Mouse (Mus musculus): ENCODE results near the gene Smtn.

The Smtn gene

GRCm38 (mm10) chr11:3527766-3528165, 12.6 kb downstream of the Smtn start:
- DNase-seq (ENCODE audit: low spot score in 2 of 2): no peak

GRCm38 (mm10) chr11:3526979-3527738, 13.3 kb downstream of the Smtn start:
- peak in 1 of 2 experiments; percentile 58 for DNase-seq (ENCODE audit: low spot score in 2 of 2)

- DNase-seq (ENCODE audit: low spot score in 2 of 2): no peak
Measured at GRCm38 (mm10) chr11:3526207-3526606, 14.2 kb downstream of the Smtn start.

GRCm38 (mm10) chr11:3525560-3525959, 14.9 kb downstream of the Smtn start:
- DNase-seq (ENCODE audit: low spot score in 2 of 2): no peak

- no peak for DNase-seq (ENCODE audit: low spot score in 2 of 2)
Measured at GRCm38 (mm10) chr11:3523840-3524582, 16.4 kb downstream of the Smtn start.

- no peak for DNase-seq (ENCODE audit: low spot score in 2 of 2)
Measured at GRCm38 (mm10) chr11:3522285-3523000, 18.0 kb downstream of the Smtn start.

- no peak for DNase-seq (ENCODE audit: low spot score in 2 of 2)
Measured at GRCm38 (mm10) chr11:3521339-3522224, 18.8 kb downstream of the Smtn start.

- DNase-seq (ENCODE audit: low spot score in 2 of 2): no peak
Measured at GRCm38 (mm10) chr11:3520919-3521318, 19.5 kb downstream of the Smtn start.

GRCm38 (mm10) chr11:3519756-3520398, 20.5 kb downstream of the Smtn start:
- no peak for DNase-seq (ENCODE audit: low spot score in 2 of 2)

- no peak for DNase-seq (ENCODE audit: low spot score in 2 of 2)
Measured at GRCm38 (mm10) chr11:3519051-3519726, 21.2 kb downstream of the Smtn start.

GRCm38 (mm10) chr11:3517846-3518732, 22.3 kb downstream of the Smtn start:
- DNase-seq (ENCODE audit: low spot score in 2 of 2): no peak

- DNase-seq (ENCODE audit: low spot score in 2 of 2): no peak
Measured at GRCm38 (mm10) chr11:3516859-3517845, 23.3 kb downstream of the Smtn start.

- DNase-seq (ENCODE audit: low spot score in 2 of 2): no peak
Measured at GRCm38 (mm10) chr11:3516121-3516520, 24.3 kb downstream of the Smtn start.

- no peak for DNase-seq (ENCODE audit: low spot score in 2 of 2)
Measured at GRCm38 (mm10) chr11:3515637-3516036, 24.8 kb downstream of the Smtn start.

- DNase-seq (ENCODE audit: low spot score in 2 of 2): no peak
Measured at GRCm38 (mm10) chr11:3515216-3515615, 25.2 kb downstream of the Smtn start.

GRCm38 (mm10) chr11:3514529-3515054, 25.8 kb downstream of the Smtn start, which contains the start of gene Selenom:
Gene Selenom (plus strand): TSS chr11:3514684.
- DNase-seq (ENCODE audit: low spot score in 2 of 2): peak; percentile 75 to 86

GRCm38 (mm10) chr11:3513291-3513690, 27.1 kb downstream of the Smtn start:
- DNase-seq (ENCODE audit: low spot score in 2 of 2): no peak

GRCm38 (mm10) chr11:3510321-3510720, 30.1 kb downstream of the Smtn start:
- DNase-seq (ENCODE audit: low spot score in 2 of 2): no peak
